Mouse (Mus musculus): ENCODE measurements at regions not wholly inside any gene's neighbourhood (a gene's known extent, or its start where the extent isn't known, plus 50 kb on each side); places are given as distances from the start of the nearest gene placed in this dataset.

- peak; percentile 4 to 20 for DNase-seq (ENCODE audit: low spot score in 2 of 2)
These were observed 100.6 kb upstream of the Trpc6 start for GRCm38 (mm10) chr9:8443315-8443714.

GRCm38 (mm10) chr9:8451471-8451870, 92.5 kb upstream of the Trpc6 start:
- no peak for DNase-seq (ENCODE audit: low spot score in 2 of 2)

- DNase-seq (ENCODE audit: low spot score in 2 of 2), result no peak
These were observed 90.4 kb upstream of the Trpc6 start for GRCm38 (mm10) chr9:8453591-8453990.

- DNase-seq (ENCODE audit: low spot score in 2 of 2), result no peak
These were observed 89.4 kb upstream of the Trpc6 start for GRCm38 (mm10) chr9:8454557-8454956.

GRCm38 (mm10) chr9:8459084-8459571, 84.8 kb upstream of the Trpc6 start:
- DNase-seq (ENCODE audit: low spot score in 2 of 2), result no peak

GRCm38 (mm10) chr9:8461737-8462136, 82.2 kb upstream of the Trpc6 start:
- DNase-seq (ENCODE audit: low spot score in 2 of 2), result no peak

GRCm38 (mm10) chr9:8462881-8463280, 81.1 kb upstream of the Trpc6 start:
- DNase-seq (ENCODE audit: low spot score in 2 of 2), result no peak

GRCm38 (mm10) chr9:8486525-8486924, 57.4 kb upstream of the Trpc6 start:
- DNase-seq (ENCODE audit: low spot score in 2 of 2), result no peak

- no peak for DNase-seq (ENCODE audit: low spot score in 2 of 2)
These were observed 56.1 kb upstream of the Trpc6 start for GRCm38 (mm10) chr9:8487821-8488220.

Measured in left cerebral cortex, adult 9 months (tissue).